Mouse (Mus musculus) cerebellum, adult 2 months (tissue): ENCODE data around the gene Dpysl5. TPM values are rescaled to one million over a fixed set of nuclear protein-coding genes. Genes with fewer than 3 reads are reported as not detected.

Experiments used
- DNase-seq, 2 experiments: peaks; one replicate each; pipeline ENCODE4 v3.0.0; 2021
- H3K27ac ChIP-seq: fragments of 200-500 bp; 2 replicates; pipeline ENCODE4 v1.5.1; 2012; ENCODE audit warnings: low read length, control low read depth, inconsistent platforms; ENCODE audit not compliant: insufficient read depth
- H3K27me3 ChIP-seq: fragments of 200-500 bp; 2 replicates; pipeline ENCODE4 v1.6.1; 2012; ENCODE audit warnings: inconsistent platforms, mild to moderate bottlenecking, low read length, moderate library complexity; ENCODE audit not compliant: control insufficient read depth, insufficient read depth
- H3K4me1 ChIP-seq: fragments of 200-500 bp; 2 replicates; pipeline ENCODE4 v1.6.1; 2011; ENCODE audit warnings: low read length; ENCODE audit not compliant: control insufficient read depth, insufficient read depth
- H3K4me3 ChIP-seq: fragments of 200-500 bp; replicated peaks from 2 replicates; pipeline ENCODE3; 2011; ENCODE audit warnings: mild to moderate bottlenecking, low read depth, low read length, control low read depth; ENCODE audit not compliant: insufficient read depth
- CTCF ChIP-seq: fragments of 200-500 bp; IDR thresholded peaks from 2 replicates; pipeline ENCODE4 v1.5.1; 2011; ENCODE audit warnings: low read depth, mild to moderate bottlenecking, control low read depth, low read length, moderate library complexity, borderline replicate concordance; ENCODE audit not compliant: insufficient read depth
- POLR2A ChIP-seq: fragments of 200-500 bp; IDR thresholded peaks from 2 replicates; pipeline ENCODE4 v1.6.1; 2011; ENCODE audit warnings: low read length, control low read depth, borderline replicate concordance; ENCODE audit not compliant: insufficient read depth
- WGBS: fragments of 180-500 bp; shearing (Covaris S2); methylation state at CpG from one replicate; pipeline ENCODE4 v1.1.7; 2018; 5-methylcytosine and 5-hydroxymethylcytosine counted together
- polyA plus RNA-seq: library from polyadenylated mRNA; depleted of rRNA; stranded (reverse); fragments of >200 nt; gene quantifications from 2 replicates; pipeline ENCODE4 v1.2.3, GENCODE M21; 2012

Gene Dpysl5
- polyA plus RNA-seq, 1 experiment: 24.2 TPM

- TF ChIP-seq POLR2A (no peak), CTCF (no peak)
- H3K4me1 ChIP-seq: no peaks in the 10 kb centered on the region
- 80% methylated on average over 6 of the region's 6 CpGs for WGBS
These were observed 87.6 kb downstream of the Dpysl5 start for GRCm38 (mm10) chr5:30798965-30799364.

DNA sequence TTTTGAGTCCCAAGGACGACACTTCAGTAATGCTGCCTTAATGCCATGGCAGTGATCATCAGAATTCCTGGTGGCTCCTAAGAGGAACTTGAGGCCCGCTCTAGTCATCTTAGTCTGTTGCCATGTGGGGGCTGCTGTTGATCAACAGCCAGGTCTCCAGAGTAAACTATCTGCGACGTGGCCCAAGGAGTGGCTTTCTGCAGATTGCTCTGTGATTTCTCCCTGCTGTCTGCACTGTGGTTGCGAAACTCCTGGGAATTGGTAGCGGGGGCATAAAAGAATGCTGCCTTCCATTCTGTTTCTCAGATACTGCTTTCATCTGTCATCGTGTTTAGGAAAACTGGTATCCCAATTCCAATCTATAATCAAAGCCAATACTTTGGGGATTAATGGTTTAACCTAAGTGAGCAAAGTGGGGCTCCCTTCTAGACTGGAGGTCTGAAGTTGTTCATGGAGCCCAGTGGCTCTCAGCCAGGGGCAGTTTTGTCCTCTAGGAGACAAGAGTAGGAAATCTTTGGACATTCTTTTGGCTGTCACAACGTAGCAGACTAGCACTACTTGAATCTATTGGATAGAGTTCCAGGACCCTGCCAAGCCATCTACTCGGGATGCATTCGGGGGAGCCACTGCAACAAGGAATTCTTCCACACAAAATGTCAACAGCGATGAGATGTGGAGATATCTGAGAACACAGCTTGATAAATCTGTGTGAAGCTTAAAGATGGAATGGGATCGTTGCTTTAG is 91.5 kb downstream of the Dpysl5 start:
- H3K27ac ChIP-seq: no peak overlapping the region
- 60% methylated on average over 12 of the region's 12 CpGs for WGBS
- no peaks in the 10 kb centered on the region for H3K4me1 ChIP-seq
- no peak overlapping the region for H3K4me3 ChIP-seq
- no peak for TF ChIP-seq CTCF
- TF ChIP-seq POLR2A: no peak
- DNase-seq: no peak
- H3K27me3 ChIP-seq: no peaks in the 10 kb centered on the region

More at GRCm38 (mm10) chr5:30798965-30799364, 87.6 kb downstream of the Dpysl5 start:
- no peak overlapping the region for H3K27ac ChIP-seq
- H3K4me3 ChIP-seq: no peak overlapping the region
- DNase-seq: no peak
- no peaks in the 10 kb centered on the region for H3K27me3 ChIP-seq

DNA sequence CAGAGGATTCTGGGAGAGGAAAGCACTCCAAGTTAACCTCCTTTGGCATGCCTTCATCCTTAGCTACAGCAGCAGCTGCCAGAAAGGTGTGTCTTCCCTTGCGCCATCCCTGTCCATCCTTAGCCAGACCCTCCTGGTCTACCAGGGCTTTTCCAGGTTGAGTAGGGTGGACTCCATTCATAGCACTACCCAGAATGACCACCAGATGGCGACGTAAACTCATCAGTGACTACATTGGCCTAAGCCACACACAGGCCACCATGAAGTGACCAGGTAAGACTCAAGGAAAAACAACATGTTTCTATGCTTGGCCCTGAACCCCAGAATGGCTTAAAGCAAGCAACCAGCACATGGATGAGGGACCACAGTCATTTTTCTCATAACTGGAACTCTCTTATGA is 94.7 kb downstream of the Dpysl5 start:
- H3K27ac ChIP-seq: no peak overlapping the region
- peak; percentile 98 for TF ChIP-seq CTCF
- TF ChIP-seq POLR2A: no peak
- no peak overlapping the region for H3K4me3 ChIP-seq
- no peaks in the 10 kb centered on the region for H3K4me1 ChIP-seq
- 3% methylated on average over 3 of the region's 3 CpGs for WGBS
- no peaks in the 10 kb centered on the region for H3K27me3 ChIP-seq
- peak; percentile 89 to 95 for DNase-seq

- H3K4me3 ChIP-seq: peak within 1 kb of the TSS; percentile 92
- TF ChIP-seq POLR2A: peak; percentile 45; the same call in 1 of the 2 replicates
- TF ChIP-seq CTCF: no peak
- peak within 1 kb of the TSS; percentile 80 for H3K27ac ChIP-seq
- peaks cover 21% of the 10 kb centered on the region for H3K4me1 ChIP-seq
- under 1% methylated on average over 59 of the region's 59 CpGs for WGBS
- peak; percentile 93 to 96 for DNase-seq
- no peaks in the 10 kb centered on the region for H3K27me3 ChIP-seq
These were observed 103.2 kb downstream of the Dpysl5 start, which contains the start of gene Mapre3 for GRCm38 (mm10) chr5:30814424-30815119. Gene Mapre3 (plus strand): TSS chr5:30814641.

DNA sequence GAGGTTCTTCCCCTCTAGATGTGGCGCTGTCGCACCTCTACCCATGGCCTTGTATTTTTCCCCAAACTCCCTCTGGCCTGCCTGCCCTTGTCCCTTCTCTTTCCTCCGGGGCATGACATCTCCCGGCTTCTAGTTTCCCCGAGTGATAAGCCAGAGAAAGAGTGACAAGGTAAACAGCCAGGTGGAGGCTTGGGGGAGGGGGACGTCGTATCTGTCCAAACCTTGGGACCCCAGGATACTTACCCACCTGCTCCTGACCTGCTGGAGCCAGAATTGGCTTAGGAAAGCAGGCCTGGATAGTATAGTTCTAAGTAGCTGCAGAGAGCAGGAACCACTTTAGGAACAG is 103.7 kb downstream of the Dpysl5 start:
- Histone ChIP-seq H3K27ac (peak overlapping the region; percentile 80), H3K4me3 (peak overlapping the region; percentile 92), H3K4me1 (peaks cover 21% of the 10 kb centered on the region), H3K27me3 (no peaks in the 10 kb centered on the region)
- TF ChIP-seq CTCF (no peak), POLR2A (no peak)
- under 1% methylated on average over 7 of the region's 7 CpGs for WGBS
- no peak for DNase-seq

- DNase-seq: peak; percentile 32 to 38
- H3K27ac ChIP-seq: peak overlapping the region; percentile 38
- no peak for TF ChIP-seq POLR2A
- no peak for TF ChIP-seq CTCF
- 11% methylated on average over 8 of the region's 8 CpGs for WGBS
- H3K27me3 ChIP-seq: no peaks in the 10 kb centered on the region
- peaks cover 21% of the 10 kb centered on the region for H3K4me1 ChIP-seq
- H3K4me3 ChIP-seq: peak overlapping the region; percentile 58
These were observed 105.0 kb downstream of the Dpysl5 start for GRCm38 (mm10) chr5:30816261-30816791.

GRCm38 (mm10) chr5:30818758-30819309 is 107.5 kb downstream of the Dpysl5 start:
- Histone ChIP-seq H3K27ac (no peak overlapping the region), H3K27me3 (no peaks in the 10 kb centered on the region), H3K4me3 (no peak overlapping the region), H3K4me1 (peaks cover 31% of the 10 kb centered on the region)
- TF ChIP-seq POLR2A (no peak), CTCF (no peak)
- WGBS: 73% methylated on average over 8 of the region's 8 CpGs
- DNase-seq: peak in 1 of 2 experiments; percentile 42
